Mouse (Mus musculus) MEL (cell line): ENCODE results near the gene Carm1.

Experiments used
- CTCF ChIP-seq, 3 experiments: IDR thresholded peaks in 2 of 3; conservative IDR thresholded peaks in 1 of 3; 2 replicates each; pipeline ENCODE4 v1.5.1; 2011 to 2012; ENCODE audit warnings: low read length in 3 of 3, low read depth in 2 of 3, mild to moderate bottlenecking in 2 of 3, improper control_type of control experiment in 1 of 3, inconsistent platforms in 1 of 3, mixed read lengths in 1 of 3, moderate library complexity in 1 of 3; ENCODE audit not compliant: control insufficient read depth in 1 of 3, insufficient read depth in 1 of 3, poor library complexity in 1 of 3, severe bottlenecking in 1 of 3
- ELF1 ChIP-seq: IDR thresholded peaks from 2 replicates; pipeline ENCODE4 v1.6.1; 2014; ENCODE audit warnings: low read depth, mild to moderate bottlenecking, inconsistent platforms, low read length, improper control_type of control experiment, moderate library complexity
- POLR2A ChIP-seq, 2 experiments: IDR thresholded peaks; 2 replicates each; pipeline ENCODE4 v1.6.1; 2011 to 2012; ENCODE audit warnings: low read length in 2 of 2, mild to moderate bottlenecking in 2 of 2, control low read depth in 1 of 2, improper control_type of control experiment in 1 of 2, low read depth in 1 of 2, moderate library complexity in 1 of 2; ENCODE audit not compliant: control insufficient read depth in 1 of 2, insufficient read depth in 1 of 2, poor library complexity in 1 of 2
- TBP ChIP-seq: IDR thresholded peaks from 2 replicates; pipeline ENCODE4 v1.8.0; 2011; ENCODE audit warnings: low read depth, low read length, improper control_type of control experiment
- USF1 ChIP-seq: IDR thresholded peaks from 2 replicates; pipeline ENCODE4 v1.6.1; 2014; ENCODE audit warnings: low read depth, mild to moderate bottlenecking, inconsistent platforms, low read length, improper control_type of control experiment, moderate library complexity

GRCm38 (mm10) chr9:21497664-21498063 is 49.0 kb upstream of the Carm1 start:
- TF ChIP-seq POLR2A (IDR thresholded peaks at IDR 0.05; ENCODE audit: control insufficient read depth in 1 of 2, insufficient read depth in 1 of 2, low read depth in 1 of 2, low read length in 2 of 2, poor library complexity in 1 of 2) (no peak), ELF1 (no peak), TBP (no peak), CTCF (IDR thresholded peaks at IDR 0.05 in 2 of 3, conservative IDR thresholded peaks at IDR 0.05 in 1 of 3; ENCODE audit: control insufficient read depth in 1 of 3, insufficient read depth in 1 of 3, low read depth in 2 of 3, low read length in 3 of 3, poor library complexity in 1 of 3, severe bottlenecking in 1 of 3) (no peak), USF1 (no peak)
